ENCODE assay signal across 8 mouse cellular contexts in genomic region chr3:126998008-126998741, GRCm38 (mm10).
DNase-seq lines count a peak whose midpoint lies in the region; ATAC-seq lines count a peak whose summit lies in the region.

No protein-coding gene starts in this region.

- H3K36me3 ChIP-seq in hindbrain, embryonic 15.5 days: 0 out of 2 replicates have a peak, but pooled peaks cover 3% of the 10 kb centered on the region
- no peaks in the 10 kb centered on the region for H3K36me3 ChIP-seq in limb, embryonic 15.5 days
- H3K36me3 ChIP-seq in neural tube, embryonic 15.5 days: peaks cover 9% of the 10 kb centered on the region

- ATAC-seq in hindbrain, embryonic 15.5 days (ENCODE audit: low FRiP score, low read depth): peak; percentile 84
- ATAC-seq in limb, embryonic 15.5 days (ENCODE audit: insufficient number of reproducible peaks, low FRiP score, low TSS enrichment, low read depth): peak; percentile 81
- ATAC-seq in neural tube, embryonic 15.5 days (ENCODE audit: low FRiP score): peak; percentile 85

- H3K27me3 ChIP-seq in hindbrain, embryonic 15.5 days: no peaks in the 10 kb centered on the region
- no peaks in the 10 kb centered on the region for H3K27me3 ChIP-seq in limb, embryonic 15.5 days
- H3K27me3 ChIP-seq in neural tube, embryonic 15.5 days (replicated peaks): no peaks in the 10 kb centered on the region

- peak; percentile 17 for DNase-seq in adrenal gland, postnatal 14 days
- no peak for DNase-seq in adrenal gland, postnatal 36 days
- DNase-seq in cerebellum, postnatal 36 days: peak; percentile 68 to 77
- peak; percentile 42 for DNase-seq in gastrocnemius, postnatal 10 days
- DNase-seq in adrenal gland, postnatal 10 days: no peak

- peaks cover 26% of the 10 kb centered on the region for H3K4me1 ChIP-seq in hindbrain, embryonic 15.5 days (replicated peaks)
- peaks cover 18% of the 10 kb centered on the region for H3K4me1 ChIP-seq in limb, embryonic 15.5 days
- peaks cover 37% of the 10 kb centered on the region for H3K4me1 ChIP-seq in neural tube, embryonic 15.5 days

- 0 out of 2 replicates have a peak overlapping the region, but pooled peaks have one; percentile 1 for H3K9ac ChIP-seq in hindbrain, embryonic 15.5 days
- H3K9ac ChIP-seq in limb, embryonic 15.5 days: no peak overlapping the region; the same call in 1 of the 2 replicates
- H3K9ac ChIP-seq in neural tube, embryonic 15.5 days (replicated peaks): no peak overlapping the region

- H3K4me2 ChIP-seq in hindbrain, embryonic 15.5 days: peak overlapping the region; percentile 47
- H3K4me2 ChIP-seq in limb, embryonic 15.5 days: peak overlapping the region; percentile 45
- peak overlapping the region; percentile 43 for H3K4me2 ChIP-seq in neural tube, embryonic 15.5 days

- H3K27ac ChIP-seq in hindbrain, embryonic 15.5 days (replicated peaks): peak overlapping the region; percentile 75
- H3K27ac ChIP-seq in limb, embryonic 15.5 days: peak overlapping the region; percentile 82
- H3K27ac ChIP-seq in neural tube, embryonic 15.5 days (replicated peaks): peak overlapping the region; percentile 81

- no peaks in the 10 kb centered on the region for H3K9me3 ChIP-seq in hindbrain, embryonic 15.5 days
- H3K9me3 ChIP-seq in limb, embryonic 15.5 days: no peaks in the 10 kb centered on the region
- H3K9me3 ChIP-seq in neural tube, embryonic 15.5 days (replicated peaks): no peaks in the 10 kb centered on the region

- WGBS in hindbrain, embryonic 15.5 days: 7% methylated on average over 12 of the region's 12 CpGs
- 8% methylated on average over 12 of the region's 12 CpGs for WGBS in limb, embryonic 15.5 days
- 8% methylated on average over 12 of the region's 12 CpGs for WGBS in neural tube, embryonic 15.5 days

- H3K4me3 ChIP-seq in hindbrain, embryonic 15.5 days: peak overlapping the region; percentile 19
- peak overlapping the region; percentile 30 for H3K4me3 ChIP-seq in limb, embryonic 15.5 days
- H3K4me3 ChIP-seq in neural tube, embryonic 15.5 days (replicated peaks): peak overlapping the region; percentile 14

Comparison
In these comparisons a context has a peak if more than half of its experiments do, and no peak if none do; other contexts are left out.
1. DNase-seq: peak in adrenal gland, postnatal 14 days (single experiment), cerebellum, postnatal 36 days (2 of 2) and gastrocnemius, postnatal 10 days (single experiment); none in adrenal gland, postnatal 36 days (0 of 2) and adrenal gland, postnatal 10 days (single experiment).
2. Peak in every context shown above with its lines, with median percentiles within 50 percentile points of each other: ATAC-seq, H3K27ac ChIP-seq, H3K4me2 ChIP-seq and H3K4me3 ChIP-seq.